ENCODE assay signal across 9 mouse cellular contexts in genomic region chr12:31825821-31826220, GRCm38 (mm10).
DNase-seq lines count a peak whose midpoint lies in the region; ATAC-seq and TF ChIP-seq lines count a peak whose summit lies in the region.
"Had no signal": no experiment of that assay in that cellular context is flagged by ENCODE, and none has a peak within 500 bp of the region (broad histone marks: within the 10 kb centered on the region; RNA-seq: fewer than 3 reads in every experiment).

No protein-coding gene starts in this region.

- 64% methylated on average over 10 of the region's 10 CpGs for WGBS in heart, embryonic 10.5 days
- WGBS in midbrain, embryonic 15.5 days: 56% methylated on average over 10 of the region's 10 CpGs
- 57% methylated on average over 10 of the region's 10 CpGs for WGBS in midbrain, postnatal 0 days

- TF ChIP-seq CTCF in midbrain, postnatal 0 days (IDR thresholded peaks at IDR 0.05): no peak
- no peak for TF ChIP-seq CTCF in left cerebral cortex, adult 2 months (IDR thresholded peaks at IDR 0.05)

- H3K4me1 ChIP-seq in heart, embryonic 10.5 days: no peaks in the 10 kb centered on the region
- no peaks in the 10 kb centered on the region for H3K4me1 ChIP-seq in midbrain, embryonic 15.5 days
- H3K4me1 ChIP-seq in midbrain, postnatal 0 days (ENCODE audit: insufficient read depth, low read length): no peaks in the 10 kb centered on the region

- intact Hi-C loops in left cerebral cortex, adult 2 months (cut with DNase I): loop anchor here (1.0 to 5.0 kb wide), 2 partner anchors 71 to 113 kb away; partner anchors contain the start of gene Gpr22

- no peak overlapping the region for H3K4me2 ChIP-seq in midbrain, embryonic 15.5 days
- H3K4me2 ChIP-seq in midbrain, postnatal 0 days (ENCODE audit: low read depth, low read length, poor library complexity, severe bottlenecking): no peak overlapping the region
- H3K4me2 ChIP-seq: limb, embryonic 13.5 days had no signal

- H3K27ac ChIP-seq in heart, embryonic 10.5 days: no peak overlapping the region
- peak overlapping the region; percentile 38; the same call in 1 of the 2 replicates for H3K27ac ChIP-seq in midbrain, embryonic 15.5 days
- H3K27ac ChIP-seq in midbrain, postnatal 0 days (ENCODE audit: low read depth, low read length): no peak overlapping the region
- peak overlapping the region; percentile 86 for H3K27ac ChIP-seq in left cerebral cortex, adult 2 months
- H3K27ac ChIP-seq: limb, embryonic 13.5 days had no signal

- no peak overlapping the region for H3K4me3 ChIP-seq in heart, embryonic 10.5 days
- H3K4me3 ChIP-seq in midbrain, embryonic 15.5 days: no peak overlapping the region
- no peak overlapping the region for H3K4me3 ChIP-seq in midbrain, postnatal 0 days (ENCODE audit: low read depth, low read length)
- peak overlapping the region; percentile 42 for H3K4me3 ChIP-seq in left cerebral cortex, adult 2 months
- H3K4me3 ChIP-seq: limb, embryonic 13.5 days had no signal

- H3K9me3 ChIP-seq in heart, embryonic 10.5 days: no peaks in the 10 kb centered on the region
- no peaks in the 10 kb centered on the region for H3K9me3 ChIP-seq in midbrain, embryonic 15.5 days
- H3K9me3 ChIP-seq in midbrain, postnatal 0 days (ENCODE audit: low read length): no peaks in the 10 kb centered on the region
- H3K9me3 ChIP-seq: limb, embryonic 13.5 days had no signal

- DNase-seq in heart, adult 11 months: peak; percentile 90
- DNase-seq in heart, embryonic 10.5 days (ENCODE audit: low spot score): no peak
- DNase-seq in midbrain, postnatal 0 days (ENCODE audit: low spot score): no peak
- peak; percentile 79 for DNase-seq in brain, adult 2 months (ENCODE audit: low read depth, low spot score)
- peak; percentile 34 to 36 for DNase-seq in left cerebral cortex, adult 2 months (ENCODE audit: extremely low spot score in 1 of 2, low spot score in 2 of 2)
- no peak for DNase-seq in natural killer cell, adult 2 months (ENCODE audit: low spot score in 2 of 2)
- DNase-seq in gastrocnemius, postnatal 10 days: no peak

- no peak overlapping the region for H3K9ac ChIP-seq in midbrain, embryonic 15.5 days
- no peak overlapping the region for H3K9ac ChIP-seq in midbrain, postnatal 0 days (replicated peaks; ENCODE audit: low read length, poor library complexity, severe bottlenecking)
- H3K9ac ChIP-seq: limb, embryonic 13.5 days had no signal

- H3K27me3 ChIP-seq in heart, embryonic 10.5 days (ENCODE audit: insufficient read depth, poor library complexity, severe bottlenecking): no peaks in the 10 kb centered on the region
- no peaks in the 10 kb centered on the region for H3K27me3 ChIP-seq in midbrain, embryonic 15.5 days (replicated peaks)
- H3K27me3 ChIP-seq in midbrain, postnatal 0 days (ENCODE audit: insufficient read depth, low read length): no peaks in the 10 kb centered on the region
- H3K27me3 ChIP-seq: limb, embryonic 13.5 days had no signal

- no peaks in the 10 kb centered on the region for H3K36me3 ChIP-seq in heart, embryonic 10.5 days
- H3K36me3 ChIP-seq in midbrain, embryonic 15.5 days (replicated peaks): no peaks in the 10 kb centered on the region
- 0 out of 2 replicates have a peak, but pooled peaks cover 2% of the 10 kb centered on the region for H3K36me3 ChIP-seq in midbrain, postnatal 0 days (ENCODE audit: insufficient read depth, low read length)

- peak; percentile 42; the same call in 1 of the 2 replicates for ATAC-seq in midbrain, embryonic 15.5 days (replicated peaks)
- ATAC-seq in midbrain, postnatal 0 days (ENCODE audit: low FRiP score): no peak

Comparison
In these comparisons a context has a peak if more than half of its experiments do, and no peak if none do; other contexts are left out.
1. DNase-seq: peak in heart, adult 11 months (single experiment), brain, adult 2 months (single experiment) and left cerebral cortex, adult 2 months (2 of 2); none in heart, embryonic 10.5 days (single experiment), midbrain, postnatal 0 days (single experiment), natural killer cell, adult 2 months (0 of 2) and gastrocnemius, postnatal 10 days (single experiment).
2. H3K27ac ChIP-seq: peak in midbrain, embryonic 15.5 days (single experiment) and left cerebral cortex, adult 2 months (single experiment); none in heart, embryonic 10.5 days (single experiment) and midbrain, postnatal 0 days (single experiment).